Mouse (Mus musculus): Measurements from ENCODE around the gene Anks1b.
A peak's percentile ranks its signal among the peaks of the same experiment; 100 is the strongest.

Anks1b gene

GRCm38 (mm10) chr10:90637352-90637751 lies 764.0 kb downstream of the Anks1b start:
- no peak for DNase-seq (ENCODE audit: extremely low read depth, low read depth, low spot score)

GRCm38 (mm10) chr10:90649681-90650080 lies 776.4 kb downstream of the Anks1b start:
- DNase-seq (ENCODE audit: extremely low read depth, low read depth, low spot score), result no peak

- peak; percentile 46 for DNase-seq (ENCODE audit: extremely low read depth, low read depth, low spot score)
Observed at GRCm38 (mm10) chr10:90657416-90658120, 784.3 kb downstream of the Anks1b start.

GRCm38 (mm10) chr10:90666746-90667145 lies 793.4 kb downstream of the Anks1b start:
- DNase-seq (ENCODE audit: extremely low read depth, low read depth, low spot score), result peak; percentile 51

- DNase-seq (ENCODE audit: extremely low read depth, low read depth, low spot score), result no peak
Observed at GRCm38 (mm10) chr10:90670291-90670690, 797.0 kb downstream of the Anks1b start.

- no peak for DNase-seq (ENCODE audit: extremely low read depth, low read depth, low spot score)
Observed at GRCm38 (mm10) chr10:90672135-90672534, 798.8 kb downstream of the Anks1b start.

- DNase-seq (ENCODE audit: extremely low read depth, low read depth, low spot score), result no peak
Observed at GRCm38 (mm10) chr10:90674362-90674761, 801.1 kb downstream of the Anks1b start.

GRCm38 (mm10) chr10:90677421-90677820 lies 804.1 kb downstream of the Anks1b start:
- DNase-seq (ENCODE audit: extremely low read depth, low read depth, low spot score), result no peak

- no peak for DNase-seq (ENCODE audit: extremely low read depth, low read depth, low spot score)
Observed at GRCm38 (mm10) chr10:90679713-90680470, 806.6 kb downstream of the Anks1b start.

- DNase-seq (ENCODE audit: extremely low read depth, low read depth, low spot score), result no peak
Observed at GRCm38 (mm10) chr10:90683813-90684212, 810.5 kb downstream of the Anks1b start.

GRCm38 (mm10) chr10:90685367-90685766 lies 812.1 kb downstream of the Anks1b start:
- no peak for DNase-seq (ENCODE audit: extremely low read depth, low read depth, low spot score)

GRCm38 (mm10) chr10:90688153-90688552 lies 814.8 kb downstream of the Anks1b start:
- DNase-seq (ENCODE audit: extremely low read depth, low read depth, low spot score), result no peak

- DNase-seq (ENCODE audit: extremely low read depth, low read depth, low spot score), result no peak
Observed at GRCm38 (mm10) chr10:90688696-90689252, 815.5 kb downstream of the Anks1b start.

- no peak for DNase-seq (ENCODE audit: extremely low read depth, low read depth, low spot score)
Observed at GRCm38 (mm10) chr10:90689854-90690513, 816.7 kb downstream of the Anks1b start.

- DNase-seq (ENCODE audit: extremely low read depth, low read depth, low spot score), result no peak
Observed at GRCm38 (mm10) chr10:90696687-90697086, 823.4 kb downstream of the Anks1b start.

- no peak for DNase-seq (ENCODE audit: extremely low read depth, low read depth, low spot score)
Observed at GRCm38 (mm10) chr10:90697413-90697812, 824.1 kb downstream of the Anks1b start.

- DNase-seq (ENCODE audit: extremely low read depth, low read depth, low spot score), result no peak
Observed at GRCm38 (mm10) chr10:90699211-90699610, 825.9 kb downstream of the Anks1b start.

- DNase-seq (ENCODE audit: extremely low read depth, low read depth, low spot score), result no peak
Observed at GRCm38 (mm10) chr10:90704602-90705001, 831.3 kb downstream of the Anks1b start.

GRCm38 (mm10) chr10:90708822-90709601 lies 835.7 kb downstream of the Anks1b start:
- DNase-seq (ENCODE audit: extremely low read depth, low read depth, low spot score), result no peak

GRCm38 (mm10) chr10:90709602-90709931 lies 836.3 kb downstream of the Anks1b start:
- DNase-seq (ENCODE audit: extremely low read depth, low read depth, low spot score), result no peak

GRCm38 (mm10) chr10:90717961-90718360 lies 844.7 kb downstream of the Anks1b start:
- DNase-seq (ENCODE audit: extremely low read depth, low read depth, low spot score), result no peak
